Mouse (Mus musculus): ENCODE measurements around the gene Ftsj3. TPM values are rescaled to one million over a fixed set of nuclear protein-coding genes. Genes with fewer than 3 reads are reported as not detected.

Ftsj3 gene
- polyA plus RNA-seq, 1 experiment: 25.3 TPM

DNA sequence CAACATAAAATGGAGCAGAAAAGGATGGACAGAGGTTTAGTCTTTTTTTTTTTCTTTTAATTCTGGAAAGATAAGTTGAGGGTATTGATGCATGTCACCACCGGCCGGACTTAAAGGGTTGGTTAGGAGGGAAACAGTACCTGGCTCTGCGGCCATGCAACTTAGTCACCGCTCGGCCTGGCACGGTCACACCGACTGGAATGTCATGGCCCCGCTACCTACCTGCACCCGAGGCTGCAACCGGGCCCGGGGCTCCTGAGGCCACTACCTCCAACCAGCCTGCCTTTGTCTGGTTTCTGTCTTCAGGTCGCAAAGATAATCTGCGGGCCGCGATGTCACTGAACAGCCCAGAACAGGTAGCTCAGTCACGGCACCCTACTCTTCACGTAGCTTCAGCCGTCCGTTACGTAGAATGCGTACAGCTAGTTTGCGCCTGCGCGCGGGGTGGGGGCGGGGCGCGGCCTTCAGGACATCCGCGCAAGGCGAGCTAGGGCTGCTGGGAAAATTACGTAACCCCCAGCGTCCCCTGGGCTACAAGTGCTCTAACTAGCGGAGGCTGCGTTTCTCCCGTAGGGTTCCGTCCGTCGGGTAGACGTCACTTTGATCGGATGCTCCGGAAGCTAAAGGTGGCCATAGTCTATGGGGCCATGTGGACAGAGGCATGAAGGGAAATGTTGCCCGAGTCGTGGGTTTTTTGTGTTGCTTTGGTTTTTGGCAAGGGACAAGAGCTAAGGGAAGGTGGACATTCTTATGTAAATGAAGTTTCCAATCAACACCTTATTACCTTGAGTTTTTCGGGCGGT is 39.8 kb downstream of the Ftsj3 start, which contains the start of gene Ccdc47:
TSS of gene Ccdc47 (minus strand) at position 418 of the 803 bp plus-strand sequence.
- WGBS: under 1% methylated on average over 46 of the region's 46 CpGs
- TF ChIP-seq CTCF (IDR thresholded peaks at IDR 0.05; ENCODE audit: borderline replicate concordance, control insufficient read depth, extremely low read depth, insufficient read depth, low read length, poor library complexity): 0 out of 2 replicates have a peak, but pooled peaks have one; percentile 35
- peak; percentile 82 for TF ChIP-seq POLR2A (IDR thresholded peaks at IDR 0.05; ENCODE audit: control insufficient read depth, extremely low read depth, insufficient read depth, low read length, poor library complexity)
- peak; percentile 90 for DNase-seq

DNA sequence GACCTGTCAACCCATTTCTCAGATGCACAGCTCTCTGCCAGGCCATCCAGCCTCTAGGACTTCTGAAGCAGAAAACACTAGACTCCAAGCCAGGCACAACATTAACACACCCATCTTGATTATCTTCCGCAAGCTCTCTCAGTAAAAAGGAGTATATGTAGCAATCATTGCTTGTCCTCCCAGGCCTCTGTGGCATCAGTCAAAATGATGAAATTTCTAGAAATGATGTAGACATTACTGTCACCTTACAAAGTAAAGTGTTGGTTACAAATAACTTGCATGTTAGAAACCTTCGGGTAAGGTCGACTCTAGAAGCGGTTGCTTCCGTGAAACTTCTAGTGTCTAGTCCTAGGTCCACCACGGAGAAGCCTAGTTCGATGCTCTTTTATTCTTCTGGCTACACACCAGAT is 40.4 kb downstream of the Ftsj3 start:
- no peak overlapping the region for H3K27ac ChIP-seq (ENCODE audit: control insufficient read depth, insufficient read depth, low read length)
- no peak for DNase-seq
- peaks cover 9% of the 10 kb centered on the region; the same call in 1 of the 2 replicates for H3K4me1 ChIP-seq (replicated peaks; ENCODE audit: control insufficient read depth, insufficient read depth, low read length)
- peaks cover 12% of the 10 kb centered on the region for H3K36me3 ChIP-seq (ENCODE audit: control insufficient read depth, insufficient read depth, low read length)
- H3K27me3 ChIP-seq (ENCODE audit: control insufficient read depth, insufficient read depth, low read length): no peaks in the 10 kb centered on the region
- WGBS: 15% methylated on average over 7 of the region's 7 CpGs
- TF ChIP-seq CTCF (IDR thresholded peaks at IDR 0.05; ENCODE audit: borderline replicate concordance, control insufficient read depth, extremely low read depth, insufficient read depth, low read length, poor library complexity): no peak
- no peak for TF ChIP-seq POLR2A (IDR thresholded peaks at IDR 0.05; ENCODE audit: control insufficient read depth, extremely low read depth, insufficient read depth, low read length, poor library complexity)
- H3K4me3 ChIP-seq (ENCODE audit: control insufficient read depth, insufficient read depth, low read length): no peak overlapping the region

More for the DNA sequence above, 39.8 kb downstream of the Ftsj3 start, which contains the start of gene Ccdc47:
- Histone ChIP-seq H3K36me3 (ENCODE audit: control insufficient read depth, insufficient read depth, low read length) (peaks cover 8% of the 10 kb centered on the region), H3K27me3 (ENCODE audit: control insufficient read depth, insufficient read depth, low read length) (no peaks in the 10 kb centered on the region), H3K4me1 (replicated peaks; ENCODE audit: control insufficient read depth, insufficient read depth, low read length) (peaks cover 9% of the 10 kb centered on the region; the same call in 1 of the 2 replicates), H3K4me3 (ENCODE audit: control insufficient read depth, insufficient read depth, low read length) (peak within 1 kb of the TSS; percentile 88), H3K27ac (ENCODE audit: control insufficient read depth, insufficient read depth, low read length) (peak within 1 kb of the TSS; percentile 88)

DNA sequence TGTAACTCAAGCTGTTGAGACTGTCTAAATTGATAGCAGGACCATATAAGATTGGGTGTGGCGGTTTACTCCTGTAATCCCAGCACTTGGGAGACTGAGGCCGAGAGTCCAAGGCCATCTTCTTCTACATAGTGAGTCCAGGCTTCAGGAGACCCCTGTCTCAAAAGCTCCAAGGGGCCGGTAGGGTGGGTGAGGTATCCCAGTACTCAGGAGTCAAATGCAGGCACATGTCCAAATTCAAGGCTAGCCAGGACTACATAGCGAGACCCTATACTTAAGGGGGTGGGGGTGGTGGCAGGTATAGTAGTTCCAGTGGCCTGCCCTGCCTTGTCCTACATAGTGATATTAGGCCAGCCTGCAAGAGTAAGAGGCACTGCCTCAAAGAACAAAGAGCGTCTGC is 41.0 kb downstream of the Ftsj3 start:
- WGBS: 94% methylated on average over 5 of the region's 5 CpGs
- no peaks in the 10 kb centered on the region for H3K27me3 ChIP-seq (ENCODE audit: control insufficient read depth, insufficient read depth, low read length)
- no peak overlapping the region for H3K27ac ChIP-seq (ENCODE audit: control insufficient read depth, insufficient read depth, low read length)
- H3K36me3 ChIP-seq (ENCODE audit: control insufficient read depth, insufficient read depth, low read length): peaks cover 18% of the 10 kb centered on the region
- no peak for DNase-seq
- H3K4me1 ChIP-seq (replicated peaks; ENCODE audit: control insufficient read depth, insufficient read depth, low read length): peaks cover 9% of the 10 kb centered on the region; the same call in 1 of the 2 replicates
- no peak overlapping the region for H3K4me3 ChIP-seq (ENCODE audit: control insufficient read depth, insufficient read depth, low read length)
- TF ChIP-seq CTCF (IDR thresholded peaks at IDR 0.05; ENCODE audit: borderline replicate concordance, control insufficient read depth, extremely low read depth, insufficient read depth, low read length, poor library complexity): no peak
- TF ChIP-seq POLR2A (IDR thresholded peaks at IDR 0.05; ENCODE audit: control insufficient read depth, extremely low read depth, insufficient read depth, low read length, poor library complexity): no peak

DNA sequence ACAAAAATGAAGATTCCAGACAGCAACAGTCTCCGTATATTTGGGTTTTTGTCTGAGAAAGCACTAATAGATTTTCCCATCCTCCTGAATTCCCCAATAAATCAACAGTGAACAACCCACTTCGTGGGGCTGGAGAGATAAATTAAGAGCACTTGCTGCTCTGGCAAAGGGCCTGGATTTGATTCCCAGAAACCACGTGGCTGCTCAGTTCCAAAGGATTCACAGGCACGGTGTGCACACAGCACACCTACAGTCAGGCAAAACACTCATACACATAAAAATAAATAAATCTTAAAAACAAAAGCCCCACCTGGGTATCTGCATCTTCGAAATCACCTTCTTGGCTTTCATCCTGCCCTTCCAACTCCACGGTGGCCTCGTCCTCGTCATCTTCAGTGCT is 43.1 kb downstream of the Ftsj3 start:
- no peaks in the 10 kb centered on the region for H3K27me3 ChIP-seq (ENCODE audit: control insufficient read depth, insufficient read depth, low read length)
- no peak overlapping the region for H3K27ac ChIP-seq (ENCODE audit: control insufficient read depth, insufficient read depth, low read length)
- peaks cover 37% of the 10 kb centered on the region for H3K36me3 ChIP-seq (ENCODE audit: control insufficient read depth, insufficient read depth, low read length)
- no peak for DNase-seq
- WGBS: 94% methylated on average over 8 of the region's 8 CpGs
- H3K4me3 ChIP-seq (ENCODE audit: control insufficient read depth, insufficient read depth, low read length): no peak overlapping the region
- peaks cover 6% of the 10 kb centered on the region; the same call in 1 of the 2 replicates for H3K4me1 ChIP-seq (replicated peaks; ENCODE audit: control insufficient read depth, insufficient read depth, low read length)
- TF ChIP-seq POLR2A (IDR thresholded peaks at IDR 0.05; ENCODE audit: control insufficient read depth, extremely low read depth, insufficient read depth, low read length, poor library complexity): no peak
- no peak for TF ChIP-seq CTCF (IDR thresholded peaks at IDR 0.05; ENCODE audit: borderline replicate concordance, control insufficient read depth, extremely low read depth, insufficient read depth, low read length, poor library complexity)

DNA sequence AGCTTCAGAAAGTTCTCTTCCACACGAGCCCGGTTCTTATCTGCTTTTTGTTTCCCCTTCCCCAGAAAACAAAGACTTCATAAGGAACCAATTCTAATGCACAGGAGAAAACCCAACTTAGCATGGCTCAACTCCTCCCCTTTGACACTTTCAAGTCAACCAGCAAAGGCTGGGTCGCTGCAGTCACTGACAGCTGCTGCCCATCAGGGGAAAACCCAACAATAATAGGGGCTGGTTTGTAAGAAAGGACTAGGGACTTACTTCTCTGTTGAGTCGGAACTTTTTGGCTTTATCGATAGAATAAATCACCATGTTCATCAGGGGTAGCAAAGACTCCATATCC is 53.8 kb downstream of the Ftsj3 start, which contains the start of gene Strada:
TSS of gene Strada (minus strand) at position 46 of the 343 bp plus-strand sequence.
- DNase-seq: no peak

DNA sequence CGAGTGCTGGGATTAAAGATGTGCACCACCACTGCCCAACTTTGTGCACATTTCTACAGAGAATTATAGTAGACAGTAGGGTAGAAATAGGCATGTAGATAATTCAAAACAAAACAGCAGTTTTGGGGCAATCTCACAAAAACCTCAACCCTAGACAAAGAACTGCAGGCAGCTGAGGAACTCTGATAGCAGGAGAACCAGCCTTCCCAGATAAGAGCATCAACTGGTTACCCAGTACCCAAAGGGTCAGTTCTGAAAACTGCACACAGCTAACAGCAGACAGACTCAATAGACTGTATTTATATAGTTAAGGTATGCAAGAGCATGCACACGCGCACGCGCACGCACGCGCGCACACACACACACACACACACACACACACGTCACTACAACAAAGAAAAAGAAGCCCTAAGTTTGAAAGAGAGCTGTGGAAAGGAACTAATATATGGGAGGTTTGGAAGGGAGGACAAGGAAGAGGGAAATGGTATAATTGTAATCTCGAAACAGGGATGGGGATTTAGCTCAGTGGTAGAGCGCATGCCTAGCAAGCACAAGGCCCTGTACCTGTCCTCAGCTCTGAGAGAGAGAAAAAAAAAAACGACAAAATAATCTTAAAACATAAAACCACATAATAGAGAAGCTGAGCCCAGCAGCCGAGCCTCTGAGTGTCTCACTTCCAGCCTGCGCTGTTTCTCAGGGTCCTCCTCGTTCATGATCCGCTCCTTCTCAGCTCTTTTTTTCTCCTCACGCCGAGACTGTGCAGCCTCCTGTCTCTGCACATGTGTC is 54.3 kb downstream of the Ftsj3 start:
- Histone ChIP-seq H3K36me3 (ENCODE audit: control insufficient read depth, insufficient read depth, low read length) (peaks cover 19% of the 10 kb centered on the region; the same call in 1 of the 2 replicates), H3K27ac (ENCODE audit: control insufficient read depth, insufficient read depth, low read length) (peak overlapping the region; percentile 78), H3K4me1 (replicated peaks; ENCODE audit: control insufficient read depth, insufficient read depth, low read length) (peaks cover 19% of the 10 kb centered on the region), H3K4me3 (ENCODE audit: control insufficient read depth, insufficient read depth, low read length) (peak overlapping the region; percentile 12; the same call in 1 of the 2 replicates), H3K27me3 (ENCODE audit: control insufficient read depth, insufficient read depth, low read length) (no peaks in the 10 kb centered on the region)
- DNase-seq: no peak
- 46% methylated on average over 19 of the region's 19 CpGs for WGBS
- TF ChIP-seq CTCF (IDR thresholded peaks at IDR 0.05; ENCODE audit: borderline replicate concordance, control insufficient read depth, extremely low read depth, insufficient read depth, low read length, poor library complexity) (no peak), POLR2A (IDR thresholded peaks at IDR 0.05; ENCODE audit: control insufficient read depth, extremely low read depth, insufficient read depth, low read length, poor library complexity) (no peak)

More for the DNA sequence above, 53.8 kb downstream of the Ftsj3 start, which contains the start of gene Strada:
- Histone ChIP-seq H3K36me3 (ENCODE audit: control insufficient read depth, insufficient read depth, low read length) (peaks cover 24% of the 10 kb centered on the region), H3K4me1 (replicated peaks; ENCODE audit: control insufficient read depth, insufficient read depth, low read length) (peaks cover 19% of the 10 kb centered on the region), H3K4me3 (ENCODE audit: control insufficient read depth, insufficient read depth, low read length) (peak within 1 kb of the TSS; percentile 12; the same call in 1 of the 2 replicates), H3K27me3 (ENCODE audit: control insufficient read depth, insufficient read depth, low read length) (no peaks in the 10 kb centered on the region), H3K27ac (ENCODE audit: control insufficient read depth, insufficient read depth, low read length) (peak within 1 kb of the TSS; percentile 78)
- 24% methylated on average over 5 of the region's 5 CpGs for WGBS
- TF ChIP-seq POLR2A (IDR thresholded peaks at IDR 0.05; ENCODE audit: control insufficient read depth, extremely low read depth, insufficient read depth, low read length, poor library complexity): no peak
- no peak for TF ChIP-seq CTCF (IDR thresholded peaks at IDR 0.05; ENCODE audit: borderline replicate concordance, control insufficient read depth, extremely low read depth, insufficient read depth, low read length, poor library complexity)
